Mouse (Mus musculus) small intestine, adult 2 months (tissue): ENCODE measurements around the gene B4galt1. TPM values are rescaled to one million over a fixed set of nuclear protein-coding genes. Genes with fewer than 3 reads are reported as not detected.

Experiments used
- H3K27ac ChIP-seq: fragments of 200-500 bp; 2 replicates; pipeline ENCODE4 v1.5.1; 2012; ENCODE audit warnings: low read depth, low read length, control low read depth, inconsistent platforms; ENCODE audit not compliant: insufficient read depth
- H3K27me3 ChIP-seq: fragments of 200-500 bp; 2 replicates; pipeline ENCODE4 v1.6.1; 2012; ENCODE audit warnings: mild to moderate bottlenecking, moderate library complexity, low read length, inconsistent platforms; ENCODE audit not compliant: control insufficient read depth, insufficient read depth
- H3K36me3 ChIP-seq: fragments of 200-500 bp; 2 replicates; pipeline ENCODE4 v1.6.1; 2012; ENCODE audit warnings: mild to moderate bottlenecking, low read length, control low read depth, inconsistent platforms; ENCODE audit not compliant: control insufficient read depth, insufficient read depth
- H3K4me1 ChIP-seq: fragments of 200-500 bp; 2 replicates; pipeline ENCODE4 v1.6.1; 2012; ENCODE audit warnings: low read length, inconsistent platforms, mixed read lengths; ENCODE audit not compliant: control insufficient read depth, insufficient read depth, insufficient read length
- H3K4me3 ChIP-seq: fragments of 200-500 bp; 2 replicates; pipeline ENCODE4 v1.5.1; 2012; ENCODE audit warnings: low read depth, mild to moderate bottlenecking, control low read depth, inconsistent platforms, low read length, moderate library complexity
- CTCF ChIP-seq: fragments of 200-500 bp; IDR thresholded peaks from 2 replicates; pipeline ENCODE4 v1.5.1; 2012; ENCODE audit warnings: low read depth, mild to moderate bottlenecking, control low read depth, inconsistent platforms, low read length, moderate library complexity, mixed read lengths; ENCODE audit not compliant: insufficient replicate concordance, insufficient read length; ENCODE audit errors: extremely low read depth
- POLR2A ChIP-seq: fragments of 200-500 bp; IDR thresholded peaks from 2 replicates; pipeline ENCODE4 v1.6.1; 2012; ENCODE audit warnings: low read depth, mild to moderate bottlenecking, control low read depth, inconsistent platforms, low read length, moderate library complexity
- WGBS: fragments of 180-500 bp; shearing (Covaris S2); methylation state at CpG from one replicate; pipeline ENCODE4 v1.1.7; 2018; 5-methylcytosine and 5-hydroxymethylcytosine counted together
- polyA plus RNA-seq: library from polyadenylated mRNA; depleted of rRNA; stranded (reverse); fragments of >200 nt; gene quantifications from 2 replicates; pipeline ENCODE4 v1.2.3, GENCODE M21; 2012

The B4galt1 gene
- polyA plus RNA-seq, 1 experiment = 79.4 TPM

- Histone ChIP-seq H3K27me3 (no peaks in the 10 kb centered on the region), H3K4me1 (peaks cover 25% of the 10 kb centered on the region), H3K27ac (no peak overlapping the region), H3K36me3 (no peaks in the 10 kb centered on the region; the same call in 1 of the 2 replicates), H3K4me3 (no peak overlapping the region)
- no peak for TF ChIP-seq CTCF
- no peak for TF ChIP-seq POLR2A
- 90% methylated on average over 3 of the region's 3 CpGs for WGBS
These were observed 18.3 kb upstream of the B4galt1 start for GRCm38 (mm10) chr4:40872129-40872528.

GRCm38 (mm10) chr4:40870206-40870605, 16.4 kb upstream of the B4galt1 start:
- WGBS = 77% methylated on average over 4 of the region's 4 CpGs
- no peak overlapping the region for H3K4me3 ChIP-seq
- H3K27me3 ChIP-seq = no peaks in the 10 kb centered on the region
- TF ChIP-seq POLR2A (no peak), CTCF (no peak)
- no peak overlapping the region for H3K27ac ChIP-seq
- H3K36me3 ChIP-seq = no peaks in the 10 kb centered on the region; the same call in 1 of the 2 replicates
- peaks cover 15% of the 10 kb centered on the region for H3K4me1 ChIP-seq

GRCm38 (mm10) chr4:40868554-40869232, 14.9 kb upstream of the B4galt1 start:
- no peak overlapping the region for H3K4me3 ChIP-seq
- H3K27ac ChIP-seq = no peak overlapping the region; the same call in 1 of the 2 replicates
- no peak for TF ChIP-seq POLR2A
- TF ChIP-seq CTCF = no peak
- WGBS = 27% methylated on average over 13 of the region's 13 CpGs
- H3K4me1 ChIP-seq = peaks cover 13% of the 10 kb centered on the region; the same call in 1 of the 2 replicates
- no peaks in the 10 kb centered on the region for H3K27me3 ChIP-seq
- no peaks in the 10 kb centered on the region; the same call in 1 of the 2 replicates for H3K36me3 ChIP-seq

GRCm38 (mm10) chr4:40864361-40864760, 10.6 kb upstream of the B4galt1 start:
- Histone ChIP-seq H3K4me3 (no peak overlapping the region), H3K36me3 (no peaks in the 10 kb centered on the region; the same call in 1 of the 2 replicates), H3K4me1 (peaks cover 16% of the 10 kb centered on the region; the same call in 1 of the 2 replicates), H3K27ac (no peak overlapping the region), H3K27me3 (no peaks in the 10 kb centered on the region)
- WGBS = 79% methylated on average over 12 of the region's 12 CpGs
- TF ChIP-seq POLR2A = no peak
- TF ChIP-seq CTCF = no peak

- Histone ChIP-seq H3K36me3 (no peaks in the 10 kb centered on the region; the same call in 1 of the 2 replicates), H3K27ac (no peak overlapping the region), H3K4me3 (no peak overlapping the region), H3K4me1 (peaks cover 14% of the 10 kb centered on the region; the same call in 1 of the 2 replicates), H3K27me3 (no peaks in the 10 kb centered on the region)
- WGBS = 71% methylated on average over 3 of the region's 3 CpGs
- TF ChIP-seq CTCF (no peak), POLR2A (no peak)
These were observed 9.5 kb upstream of the B4galt1 start for GRCm38 (mm10) chr4:40863340-40863739.

GRCm38 (mm10) chr4:40861131-40861530, 7.3 kb upstream of the B4galt1 start:
- Histone ChIP-seq H3K4me1 (peaks cover 17% of the 10 kb centered on the region; the same call in 1 of the 2 replicates), H3K36me3 (no peaks in the 10 kb centered on the region), H3K27ac (no peak overlapping the region), H3K4me3 (no peak overlapping the region), H3K27me3 (no peaks in the 10 kb centered on the region)
- WGBS = 56% methylated on average over 3 of the region's 3 CpGs
- TF ChIP-seq CTCF (no peak; the same call in 1 of the 2 replicates), POLR2A (no peak)

GRCm38 (mm10) chr4:40857824-40858346, 4.1 kb upstream of the B4galt1 start:
- WGBS = 50% methylated on average over 8 of the region's 8 CpGs
- H3K27ac ChIP-seq = peak overlapping the region; percentile 39
- H3K4me3 ChIP-seq = no peak overlapping the region
- H3K27me3 ChIP-seq = no peaks in the 10 kb centered on the region
- peaks cover 19% of the 10 kb centered on the region; the same call in 1 of the 2 replicates for H3K4me1 ChIP-seq
- no peaks in the 10 kb centered on the region for H3K36me3 ChIP-seq
- TF ChIP-seq CTCF (no peak), POLR2A (no peak)
